Mouse (Mus musculus) kidney, embryonic 16.5 days (tissue): Measurements from ENCODE around the gene Sptlc2. TPM values are rescaled to one million over a fixed set of nuclear protein-coding genes. Genes with fewer than 3 reads are reported as not detected.

Experiments used
- ATAC-seq: fragments of 200-750 bp; cut with Nextera tagmentation; 2 replicates; pipeline ENCODE4 v1.8.0; 2017; ENCODE audit warnings: moderate TSS enrichment; ENCODE audit not compliant: low FRiP score, low TSS enrichment
- H3K27ac ChIP-seq: fragments of 300-500 bp; sonication (generic); 2 replicates; pipeline ENCODE4 v1.5.1; 2014; ENCODE audit warnings: low read length
- H3K27me3 ChIP-seq: fragments of 300-500 bp; sonication (generic); 2 replicates; pipeline ENCODE4 v1.6.1; 2014; ENCODE audit warnings: low read length, control low read depth, mixed read lengths; ENCODE audit not compliant: insufficient read depth
- H3K36me3 ChIP-seq: fragments of 300-500 bp; sonication (generic); 2 replicates; pipeline ENCODE4 v1.6.1; 2014; ENCODE audit warnings: low read length, control low read depth, mixed read lengths; ENCODE audit not compliant: insufficient read depth
- H3K4me1 ChIP-seq: fragments of 300-500 bp; sonication (generic); 2 replicates; pipeline ENCODE4 v1.6.1; 2014; ENCODE audit warnings: low read length, control low read depth, mixed read lengths; ENCODE audit not compliant: insufficient read depth
- H3K4me2 ChIP-seq: fragments of 300-500 bp; sonication (generic); replicated peaks from 2 replicates; pipeline ENCODE4 v1.6.1; 2014; ENCODE audit warnings: low read depth, low read length
- H3K4me3 ChIP-seq: fragments of 300-500 bp; sonication (generic); 2 replicates; pipeline ENCODE4 v1.5.1; 2014; ENCODE audit warnings: mild to moderate bottlenecking, low read length
- H3K9ac ChIP-seq: fragments of 300-500 bp; sonication (generic); replicated peaks from 2 replicates; pipeline ENCODE4 v1.6.1; 2014; ENCODE audit warnings: low read length
- H3K9me3 ChIP-seq: fragments of 300-500 bp; sonication (generic); 2 replicates; pipeline ENCODE4 v1.6.1; 2016; ENCODE audit warnings: low read length, control low read depth
- WGBS: fragments of 180-500 bp; shearing (Covaris S2); extraction: QIAGEN DNeasy Blood & Tissue Kit; methylation state at CpG from one replicate; pipeline ENCODE4 v1.1.7; 2014; 5-methylcytosine and 5-hydroxymethylcytosine counted together
- polyA plus RNA-seq: library from polyadenylated mRNA; unstranded; fragments of >200 nt; fragmentation: Nextera tagmentation; extraction: Ambion mirVana; gene quantifications from 2 replicates; pipeline ENCODE4 v1.2.1, GENCODE M21; 2015

Gene Sptlc2
- polyA plus RNA-seq, 1 experiment from 2014 or later: 84.9 TPM

DNA sequence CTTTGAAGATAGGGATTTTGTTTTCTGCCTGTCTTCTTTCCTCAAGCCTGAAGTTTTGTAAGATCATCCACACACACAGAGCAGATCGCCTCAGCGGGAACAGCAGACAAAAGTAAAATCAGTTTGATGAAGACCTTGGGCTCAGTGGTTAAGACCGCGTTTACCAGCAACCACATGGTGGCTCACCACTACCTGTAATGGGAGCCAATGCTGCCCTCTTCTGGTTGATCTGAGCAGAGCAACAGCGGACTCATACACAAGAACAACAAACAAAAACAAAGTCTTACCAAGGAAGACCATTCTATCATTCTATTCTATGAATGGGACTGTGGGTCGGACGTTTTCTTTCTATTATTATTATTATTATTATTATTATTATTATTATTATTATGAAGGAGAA is 28.5 kb upstream of the Sptlc2 start:
- 0 out of 2 replicates have a peak, but pooled peaks cover 5% of the 10 kb centered on the region for H3K4me1 ChIP-seq
- 38% methylated on average over 7 of the region's 7 CpGs for WGBS
- no peaks in the 10 kb centered on the region for H3K36me3 ChIP-seq
- no peaks in the 10 kb centered on the region for H3K27me3 ChIP-seq
- no peak overlapping the region for H3K9ac ChIP-seq
- no peak for ATAC-seq
- no peak overlapping the region for H3K27ac ChIP-seq
- no peak overlapping the region for H3K4me3 ChIP-seq
- no peaks in the 10 kb centered on the region for H3K9me3 ChIP-seq
- H3K4me2 ChIP-seq: no peak overlapping the region

DNA sequence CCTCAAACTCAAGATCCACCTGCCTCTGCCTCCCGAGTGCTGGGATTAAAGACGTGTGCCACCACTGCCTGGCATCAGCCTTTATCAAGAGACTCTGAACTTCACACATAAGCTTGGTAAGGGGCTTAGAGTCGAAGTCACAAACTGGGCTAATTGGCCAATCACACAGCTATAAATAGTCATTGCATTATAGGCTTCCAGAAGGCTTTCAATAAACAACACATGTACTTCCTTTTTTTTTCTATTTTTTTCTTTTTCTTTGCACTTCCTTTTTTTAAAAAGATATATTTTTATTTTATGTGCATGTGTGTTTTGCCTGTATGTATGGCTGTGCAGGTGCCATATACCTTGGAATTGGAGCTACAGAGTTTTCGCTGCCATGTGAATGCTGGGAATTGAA is 27.2 kb upstream of the Sptlc2 start:
- no peak overlapping the region for H3K27ac ChIP-seq
- no peak overlapping the region for H3K9ac ChIP-seq
- H3K27me3 ChIP-seq: no peaks in the 10 kb centered on the region
- no peak overlapping the region for H3K4me3 ChIP-seq
- no peak for ATAC-seq
- 72% methylated on average over 4 of the region's 4 CpGs for WGBS
- no peak overlapping the region for H3K4me2 ChIP-seq
- H3K4me1 ChIP-seq: 0 out of 2 replicates have a peak, but pooled peaks cover 5% of the 10 kb centered on the region
- no peaks in the 10 kb centered on the region for H3K36me3 ChIP-seq
- H3K9me3 ChIP-seq: no peaks in the 10 kb centered on the region

DNA sequence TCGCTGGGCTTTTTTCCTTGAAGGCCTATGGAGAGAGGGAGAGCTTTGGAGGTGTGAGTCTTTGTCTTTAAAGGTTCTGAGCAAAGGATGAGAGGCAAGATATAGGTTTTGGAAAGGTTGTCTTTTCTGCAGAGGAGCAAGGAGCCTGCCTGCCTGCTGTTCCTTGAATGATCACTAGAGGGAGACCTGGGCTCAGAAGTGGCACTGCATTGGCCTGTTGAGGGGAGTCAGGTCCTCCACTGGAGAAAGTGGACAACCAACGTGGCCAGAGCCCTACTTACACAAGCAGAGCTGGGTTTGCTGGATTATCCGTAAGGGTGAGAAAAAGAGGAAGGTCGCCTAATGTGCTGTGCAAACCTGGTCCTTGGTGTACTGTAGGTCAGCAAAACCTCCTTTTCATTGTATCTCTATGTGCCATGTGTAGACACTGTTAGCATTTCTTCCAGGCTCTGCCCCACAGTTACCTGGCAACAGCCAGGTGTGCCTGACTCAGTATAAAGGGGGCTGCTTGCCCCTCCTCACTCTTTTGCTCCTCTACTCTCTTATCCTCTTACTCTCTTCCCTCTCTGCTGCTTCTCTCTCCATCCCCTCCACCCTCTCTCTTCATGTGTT is 25.1 kb upstream of the Sptlc2 start:
- H3K4me2 ChIP-seq: no peak overlapping the region
- H3K9ac ChIP-seq: no peak overlapping the region
- no peaks in the 10 kb centered on the region for H3K4me1 ChIP-seq
- H3K9me3 ChIP-seq: no peaks in the 10 kb centered on the region
- H3K27ac ChIP-seq: no peak overlapping the region
- 16% methylated on average over 4 of the region's 4 CpGs for WGBS
- no peaks in the 10 kb centered on the region for H3K36me3 ChIP-seq
- H3K27me3 ChIP-seq: no peaks in the 10 kb centered on the region
- 0 out of 2 replicates have a peak, but pooled peaks have one; percentile 37 for ATAC-seq
- no peak overlapping the region for H3K4me3 ChIP-seq

DNA sequence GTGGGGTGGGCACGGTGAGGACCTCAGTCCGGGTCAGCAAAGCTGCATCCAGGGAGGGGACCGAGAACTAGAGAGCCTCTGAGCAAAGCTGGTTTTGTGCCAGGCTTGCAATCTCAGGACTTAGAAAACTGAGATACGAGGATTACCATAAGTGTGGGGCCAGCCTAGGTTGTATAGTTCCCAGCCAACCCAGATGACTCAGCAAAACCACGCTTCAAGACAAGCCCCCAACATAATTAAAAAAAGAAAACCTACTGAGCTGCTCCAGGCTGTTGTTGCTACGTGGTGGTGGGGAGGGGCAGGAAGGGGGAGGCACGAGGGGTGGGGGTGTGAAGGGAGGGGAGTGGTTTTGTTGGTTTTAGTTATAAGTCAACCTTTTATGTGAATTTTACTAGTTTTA is 22.8 kb upstream of the Sptlc2 start:
- no peak for ATAC-seq
- H3K27me3 ChIP-seq: no peaks in the 10 kb centered on the region
- no peak overlapping the region for H3K9ac ChIP-seq
- 44% methylated on average over 7 of the region's 7 CpGs for WGBS
- no peak overlapping the region for H3K4me3 ChIP-seq
- H3K4me2 ChIP-seq: no peak overlapping the region
- no peaks in the 10 kb centered on the region; the same call in 1 of the 2 replicates for H3K4me1 ChIP-seq
- H3K36me3 ChIP-seq: no peaks in the 10 kb centered on the region
- H3K9me3 ChIP-seq: no peaks in the 10 kb centered on the region
- H3K27ac ChIP-seq: no peak overlapping the region

DNA sequence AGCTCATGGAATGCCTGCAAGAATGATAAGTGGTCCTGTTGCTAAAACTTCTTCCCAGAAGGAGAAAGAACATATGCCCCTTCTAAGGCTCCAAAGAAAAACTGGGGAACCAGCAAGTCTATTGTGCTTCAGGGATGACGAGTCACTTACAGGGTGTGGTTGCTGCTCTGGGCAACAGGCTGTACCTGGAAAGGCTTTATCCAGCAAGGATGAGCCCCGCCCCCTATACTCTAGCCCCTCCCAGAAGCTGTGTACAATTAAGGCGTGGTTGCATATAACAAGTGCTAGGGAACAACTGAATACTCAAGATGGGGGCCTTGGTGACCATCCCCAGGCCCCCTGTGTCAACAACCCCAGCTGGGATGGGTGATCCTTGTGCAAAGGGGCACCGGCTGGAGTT is 21.0 kb upstream of the Sptlc2 start:
- no peaks in the 10 kb centered on the region; the same call in 1 of the 2 replicates for H3K4me1 ChIP-seq
- no peak overlapping the region for H3K4me2 ChIP-seq
- H3K9ac ChIP-seq: no peak overlapping the region
- H3K36me3 ChIP-seq: no peaks in the 10 kb centered on the region
- no peaks in the 10 kb centered on the region for H3K9me3 ChIP-seq
- ATAC-seq: no peak
- no peak overlapping the region for H3K27ac ChIP-seq
- no peaks in the 10 kb centered on the region for H3K27me3 ChIP-seq
- 78% methylated on average over 4 of the region's 4 CpGs for WGBS
- H3K4me3 ChIP-seq: no peak overlapping the region

DNA sequence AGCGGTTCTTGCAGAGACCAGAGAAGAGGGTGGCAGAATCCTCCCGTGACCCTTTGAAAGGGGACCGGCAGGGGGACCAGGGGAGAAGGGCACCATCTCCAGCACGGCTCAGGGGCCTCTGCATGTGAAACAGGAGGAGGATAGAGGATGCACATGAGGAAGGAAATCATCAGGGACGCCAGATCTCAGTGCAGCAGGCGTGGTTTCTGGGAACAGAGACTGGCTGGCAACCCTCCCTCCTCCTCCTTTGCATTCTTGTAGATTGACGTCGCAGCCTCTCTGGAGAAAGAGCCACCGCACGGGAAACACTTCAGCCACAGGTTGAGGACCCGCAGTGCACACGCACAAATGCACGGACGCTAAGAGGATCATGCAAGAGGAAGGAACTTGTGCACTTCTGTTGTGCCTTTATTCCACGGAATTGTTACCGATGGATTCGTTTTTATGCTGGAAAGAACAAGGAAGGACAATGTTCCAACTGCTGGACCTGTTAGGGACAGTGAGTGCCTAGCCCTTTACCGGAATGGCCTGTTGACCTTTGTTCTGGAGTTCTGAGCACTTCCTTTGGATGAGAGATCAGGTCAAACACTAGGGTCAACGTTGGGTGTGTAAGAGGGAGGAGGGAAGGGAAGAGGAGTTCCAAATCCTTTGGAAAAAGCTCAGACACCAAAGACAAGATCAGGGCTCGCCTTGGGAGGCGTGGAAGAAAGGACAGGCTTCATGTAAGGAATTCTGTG is 19.9 kb upstream of the Sptlc2 start:
- 35% methylated on average over 21 of the region's 21 CpGs for WGBS
- no peak; the same call in 1 of the 2 replicates for ATAC-seq
- no peak overlapping the region for H3K4me3 ChIP-seq
- no peak overlapping the region for H3K27ac ChIP-seq
- no peaks in the 10 kb centered on the region for H3K9me3 ChIP-seq
- peak overlapping the region; percentile 39 for H3K4me2 ChIP-seq
- H3K9ac ChIP-seq: no peak overlapping the region
- no peaks in the 10 kb centered on the region for H3K36me3 ChIP-seq
- H3K4me1 ChIP-seq: no peaks in the 10 kb centered on the region; the same call in 1 of the 2 replicates
- H3K27me3 ChIP-seq: no peaks in the 10 kb centered on the region

DNA sequence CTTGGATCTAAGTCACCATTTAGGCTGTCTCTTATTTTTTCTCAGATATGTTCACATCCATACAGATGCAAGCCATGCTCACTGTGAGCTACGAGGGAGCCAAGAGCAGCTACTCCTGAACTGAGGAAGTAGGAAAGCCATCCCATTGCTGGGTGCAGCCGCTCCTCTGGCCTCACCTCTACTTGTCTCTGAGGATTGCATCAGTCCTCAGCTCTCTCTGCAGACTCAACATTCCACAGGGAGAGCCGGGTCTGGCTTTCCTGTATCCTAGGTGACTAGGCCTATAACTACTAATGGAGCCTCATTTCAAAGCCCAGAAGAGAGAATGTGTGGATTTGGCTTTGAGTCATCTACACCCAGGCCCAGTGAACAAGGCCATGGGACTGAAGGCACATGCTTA is 17.6 kb upstream of the Sptlc2 start:
- Histone ChIP-seq H3K27me3 (no peaks in the 10 kb centered on the region), H3K4me1 (no peaks in the 10 kb centered on the region; the same call in 1 of the 2 replicates), H3K27ac (no peak overlapping the region), H3K9ac (no peak overlapping the region), H3K9me3 (no peaks in the 10 kb centered on the region), H3K4me3 (no peak overlapping the region), H3K4me2 (no peak overlapping the region), H3K36me3 (no peaks in the 10 kb centered on the region)
- 73% methylated on average over 3 of the region's 3 CpGs for WGBS
- no peak for ATAC-seq

DNA sequence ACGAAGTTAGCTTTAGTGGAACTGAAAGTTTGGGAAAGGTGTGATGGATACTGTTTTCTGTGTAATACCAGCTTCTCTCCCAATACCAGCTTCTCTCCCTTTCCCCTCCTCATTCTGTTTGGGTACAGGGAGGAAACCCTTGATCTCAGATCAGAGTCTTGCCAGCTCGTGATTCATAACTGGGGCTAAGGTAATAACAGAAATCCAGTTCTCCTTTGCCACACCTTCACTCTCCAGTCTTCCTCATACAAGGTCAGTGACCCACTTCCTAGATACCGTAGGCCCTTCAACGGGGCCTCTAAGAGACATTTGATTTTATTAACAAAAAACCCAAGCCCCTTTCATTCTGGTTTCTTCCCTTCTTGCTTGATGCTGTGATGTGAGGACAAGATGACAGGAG is 17.0 kb upstream of the Sptlc2 start:
- Histone ChIP-seq H3K4me2 (no peak overlapping the region), H3K4me3 (no peak overlapping the region), H3K27ac (no peak overlapping the region), H3K9me3 (no peaks in the 10 kb centered on the region), H3K4me1 (no peaks in the 10 kb centered on the region; the same call in 1 of the 2 replicates), H3K9ac (no peak overlapping the region), H3K36me3 (no peaks in the 10 kb centered on the region), H3K27me3 (no peaks in the 10 kb centered on the region)
- ATAC-seq: no peak
- WGBS: 86% methylated on average over 4 of the region's 4 CpGs

DNA sequence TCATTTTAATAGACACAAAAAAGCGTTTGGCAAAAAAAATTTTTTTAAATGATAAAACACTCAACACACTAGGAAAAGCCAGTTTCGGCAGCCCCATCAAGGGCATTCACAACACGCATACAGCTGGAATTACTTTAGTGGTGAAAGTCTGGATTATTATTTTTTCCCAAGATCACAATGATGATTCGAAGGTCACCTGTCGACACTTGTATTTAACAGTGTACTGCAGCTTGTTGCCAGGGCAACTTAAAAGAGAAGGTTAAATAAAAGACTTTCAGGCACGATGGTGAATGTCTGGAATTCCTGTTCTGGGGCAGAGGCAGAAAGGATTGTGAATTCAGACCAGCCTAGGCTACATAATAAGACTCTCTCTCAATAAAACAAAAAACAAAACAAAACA is 13.7 kb upstream of the Sptlc2 start:
- H3K9me3 ChIP-seq: no peaks in the 10 kb centered on the region
- H3K4me2 ChIP-seq: no peak overlapping the region
- no peak overlapping the region for H3K4me3 ChIP-seq
- ATAC-seq: no peak
- WGBS: 72% methylated on average over 6 of the region's 6 CpGs
- H3K27ac ChIP-seq: no peak overlapping the region
- no peak overlapping the region for H3K9ac ChIP-seq
- no peaks in the 10 kb centered on the region for H3K4me1 ChIP-seq
- H3K27me3 ChIP-seq: no peaks in the 10 kb centered on the region
- no peaks in the 10 kb centered on the region for H3K36me3 ChIP-seq

DNA sequence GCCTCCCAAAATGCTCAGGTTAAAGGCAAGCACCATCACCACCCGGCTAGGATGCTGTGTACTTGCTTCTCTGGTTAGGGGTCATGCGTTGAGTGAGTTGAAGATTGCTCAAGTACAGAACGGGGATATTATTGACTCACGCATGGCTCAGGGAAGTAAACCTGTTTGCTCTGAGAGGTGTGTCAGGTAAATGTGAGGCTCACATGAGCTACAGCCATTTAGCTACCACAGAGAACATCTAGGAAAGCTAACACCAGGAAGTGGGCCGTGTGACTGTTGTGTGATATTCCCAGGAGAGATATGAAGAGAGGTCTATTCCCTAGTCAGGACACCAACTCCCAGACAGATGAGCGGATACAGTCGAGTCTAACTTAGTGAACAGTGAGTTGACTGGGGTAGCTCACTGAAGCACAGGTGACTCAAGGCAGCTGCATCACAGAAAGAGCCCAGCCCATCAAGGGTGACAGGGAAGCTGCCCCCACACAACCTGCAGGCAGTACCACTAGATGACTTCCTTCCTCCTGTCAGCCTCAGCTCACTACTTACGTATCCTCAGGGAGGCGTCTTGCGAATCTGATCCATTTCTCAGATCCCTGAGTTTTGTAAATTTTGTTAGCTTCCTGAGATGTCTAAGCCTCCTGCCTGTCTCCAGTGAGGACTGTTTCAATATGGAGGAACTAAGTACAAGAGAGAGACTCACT is 11.1 kb upstream of the Sptlc2 start:
- WGBS: 81% methylated on average over 10 of the region's 10 CpGs
- no peak overlapping the region for H3K4me2 ChIP-seq
- H3K27me3 ChIP-seq: no peaks in the 10 kb centered on the region
- H3K4me1 ChIP-seq: no peaks in the 10 kb centered on the region
- H3K4me3 ChIP-seq: no peak overlapping the region
- H3K36me3 ChIP-seq: no peaks in the 10 kb centered on the region
- ATAC-seq: no peak
- no peaks in the 10 kb centered on the region for H3K9me3 ChIP-seq
- no peak overlapping the region for H3K27ac ChIP-seq
- no peak overlapping the region for H3K9ac ChIP-seq
